Mouse (Mus musculus): Measurements from ENCODE around the gene Rsu1.

DNA sequence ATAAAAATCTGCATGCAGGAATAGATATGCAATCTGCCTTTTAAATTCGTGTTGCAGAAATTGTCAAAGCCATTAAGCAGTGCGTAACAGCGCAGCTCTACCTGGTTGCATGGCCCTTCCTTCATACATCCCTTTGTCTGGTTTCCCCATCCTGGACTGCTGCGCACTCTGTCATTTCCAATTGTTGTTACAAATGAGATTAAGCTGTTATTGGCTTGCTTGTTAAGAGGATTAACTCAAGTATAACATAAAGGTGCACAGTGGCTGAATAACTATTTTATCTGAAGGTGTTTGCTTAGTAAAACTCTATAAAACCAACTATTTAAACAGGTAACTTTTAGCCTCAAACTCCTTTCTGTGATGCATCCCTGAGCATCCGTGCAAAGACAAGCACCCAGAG, 150.8 kb downstream of the Rsu1 start:
- no peak for TF ChIP-seq CTCF (IDR thresholded peaks at IDR 0.05; ENCODE audit: extremely low read depth, insufficient read depth, low read length)
- TF ChIP-seq POLR2A (IDR thresholded peaks at IDR 0.05; ENCODE audit: extremely low read depth, insufficient read depth, low read length): no peak

Data from cortical plate, adult 2 months (tissue).